In the genomic region with DNA sequence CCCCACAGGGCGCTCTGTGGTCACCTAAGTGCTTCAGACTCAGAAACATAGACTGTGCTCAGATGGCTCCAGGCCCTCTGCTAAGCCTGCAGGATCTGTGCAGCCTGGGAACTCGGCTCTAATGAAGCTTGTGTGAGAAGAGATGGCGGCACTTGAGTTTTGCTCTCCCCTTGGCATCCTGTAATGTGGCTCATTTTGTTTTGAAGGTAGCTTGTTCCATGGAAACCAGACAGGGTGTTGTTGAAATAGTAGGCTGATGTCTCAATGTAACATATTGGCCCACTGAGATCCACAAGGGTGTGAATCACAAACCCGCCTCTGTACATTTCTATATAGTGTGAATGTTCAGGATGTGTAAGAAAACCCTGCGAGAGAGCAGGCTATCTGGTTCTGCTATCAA, we compare ENCODE assay signal across 21 mouse cellular contexts.
DNase-seq lines count a peak whose midpoint lies in the region; ATAC-seq and TF ChIP-seq lines count a peak whose summit lies in the region.
"Had no signal": no experiment of that assay in that cellular context is flagged by ENCODE, and none has a peak within 500 bp of the region (broad histone marks: within the 10 kb centered on the region; RNA-seq: fewer than 3 reads in every experiment).

No protein-coding gene starts in this region.

- H3K27ac ChIP-seq in forebrain, embryonic 15.5 days (replicated peaks) = peak overlapping the region; percentile 44
- H3K27ac ChIP-seq in forebrain, embryonic 13.5 days = no peak overlapping the region
- peak overlapping the region; percentile 91 for H3K27ac ChIP-seq in layer of hippocampus, adult 2 months
- H3K27ac ChIP-seq in spleen, adult 2 months (ENCODE audit: insufficient read depth, low read length) = peak overlapping the region; percentile 40; the same call in 1 of the 2 replicates
- no peak overlapping the region for H3K27ac ChIP-seq in intestine, embryonic 15.5 days
- H3K27ac ChIP-seq: heart, embryonic 10.5 days; hindbrain, embryonic 10.5 days; hindbrain, postnatal 0 days; midbrain, embryonic 15.5 days had no signal

- no peak overlapping the region for H3K4me3 ChIP-seq in forebrain, embryonic 15.5 days
- no peak overlapping the region for H3K4me3 ChIP-seq in forebrain, embryonic 13.5 days
- no peak overlapping the region for H3K4me3 ChIP-seq in layer of hippocampus, adult 2 months
- no peak overlapping the region for H3K4me3 ChIP-seq in spleen, adult 2 months (ENCODE audit: extremely low read depth, insufficient read depth, insufficient read length)
- H3K4me3 ChIP-seq in intestine, embryonic 15.5 days (replicated peaks) = no peak overlapping the region
- H3K4me3 ChIP-seq: heart, embryonic 10.5 days; hindbrain, embryonic 10.5 days; midbrain, embryonic 15.5 days; myocyte had no signal

- DNase-seq in layer of hippocampus, adult 2 months (ENCODE audit: low spot score in 2 of 2) = no peak
- DNase-seq in layer of hippocampus, postnatal 36 days = no peak
- no peak for DNase-seq in spleen, adult 2 months (ENCODE audit: low read depth in 1 of 2, low spot score in 2 of 2)
- no peak for DNase-seq in spleen, postnatal 36 days (ENCODE audit: low spot score in 2 of 2)
- DNase-seq in urinary bladder, postnatal 14 days (ENCODE audit: low spot score) = no peak
- DNase-seq: adrenal gland, postnatal 14 days; cerebellum, adult 11-12 months; cerebellum, postnatal 36 days; gastrocnemius, postnatal 36 days; kidney, adult 11 months; liver, postnatal 0 days; lung, postnatal 10 days; thymus, postnatal 36 days had no signal

- H3K27me3 ChIP-seq in forebrain, embryonic 15.5 days = no peaks in the 10 kb centered on the region
- 0 out of 2 replicates have a peak, but pooled peaks cover 5% of the 10 kb centered on the region for H3K27me3 ChIP-seq in forebrain, embryonic 13.5 days
- no peaks in the 10 kb centered on the region for H3K27me3 ChIP-seq in spleen, adult 2 months (ENCODE audit: control insufficient read depth, insufficient read depth, low read length)
- H3K27me3 ChIP-seq in intestine, embryonic 15.5 days (replicated peaks) = no peaks in the 10 kb centered on the region
- H3K27me3 ChIP-seq: midbrain, embryonic 15.5 days had no signal

- peaks cover 18% of the 10 kb centered on the region for H3K4me1 ChIP-seq in forebrain, embryonic 15.5 days
- peaks cover 20% of the 10 kb centered on the region for H3K4me1 ChIP-seq in forebrain, embryonic 13.5 days
- H3K4me1 ChIP-seq in spleen, adult 2 months (ENCODE audit: control insufficient read depth, insufficient read depth, insufficient read length) = peaks cover 19% of the 10 kb centered on the region; the same call in 1 of the 2 replicates
- H3K4me1 ChIP-seq in intestine, embryonic 15.5 days (replicated peaks) = peaks cover 1% of the 10 kb centered on the region; the same call in 1 of the 2 replicates

- H3K36me3 ChIP-seq in forebrain, embryonic 15.5 days = no peaks in the 10 kb centered on the region
- no peaks in the 10 kb centered on the region for H3K36me3 ChIP-seq in forebrain, embryonic 13.5 days (ENCODE audit: poor library complexity, severe bottlenecking)
- H3K36me3 ChIP-seq in spleen, adult 2 months (ENCODE audit: control insufficient read depth, insufficient read depth, low read length) = no peaks in the 10 kb centered on the region
- H3K36me3 ChIP-seq in intestine, embryonic 15.5 days = no peaks in the 10 kb centered on the region
- H3K36me3 ChIP-seq: heart, embryonic 10.5 days; hindbrain, embryonic 10.5 days; midbrain, embryonic 15.5 days had no signal

- H3K9me3 ChIP-seq in forebrain, embryonic 15.5 days = no peaks in the 10 kb centered on the region
- H3K9me3 ChIP-seq in forebrain, embryonic 13.5 days (replicated peaks) = no peaks in the 10 kb centered on the region
- H3K9me3 ChIP-seq in intestine, embryonic 15.5 days = no peaks in the 10 kb centered on the region
- H3K9me3 ChIP-seq: heart, embryonic 10.5 days; hindbrain, embryonic 10.5 days; midbrain, embryonic 15.5 days had no signal

- no peak; the same call in 1 of the 2 replicates for ATAC-seq in forebrain, embryonic 15.5 days (replicated peaks)
- ATAC-seq in forebrain, embryonic 13.5 days = no peak
- ATAC-seq in intestine, embryonic 15.5 days = no peak
- ATAC-seq: hindbrain, postnatal 0 days; liver, postnatal 0 days; midbrain, embryonic 15.5 days had no signal

- H3K9ac ChIP-seq in forebrain, embryonic 15.5 days (replicated peaks) = no peak overlapping the region
- no peak overlapping the region for H3K9ac ChIP-seq in forebrain, embryonic 13.5 days
- H3K9ac ChIP-seq in intestine, embryonic 15.5 days = no peak overlapping the region
- H3K9ac ChIP-seq: liver, postnatal 0 days; midbrain, embryonic 15.5 days had no signal

- TF ChIP-seq POLR2A in spleen, adult 2 months (IDR thresholded peaks at IDR 0.05; ENCODE audit: low read depth, low read length) = no peak

- WGBS in forebrain, embryonic 15.5 days = 66% methylated on average over 5 of the region's 5 CpGs
- WGBS in forebrain, embryonic 13.5 days = 79% methylated on average over 5 of the region's 5 CpGs
- 98% methylated on average over 5 of the region's 5 CpGs for WGBS in spleen, adult 2 months
- WGBS in intestine, embryonic 15.5 days = 87% methylated on average over 5 of the region's 5 CpGs

- TF ChIP-seq CTCF in layer of hippocampus, adult 2 months (conservative IDR thresholded peaks at IDR 0.05) = no peak
- no peak for TF ChIP-seq CTCF in spleen, adult 2 months (IDR thresholded peaks at IDR 0.05; ENCODE audit: extremely low read depth, insufficient read depth, insufficient read length, insufficient replicate concordance)

- no peak overlapping the region for H3K4me2 ChIP-seq in forebrain, embryonic 15.5 days (replicated peaks)
- H3K4me2 ChIP-seq in forebrain, embryonic 13.5 days = no peak overlapping the region
- no peak overlapping the region for H3K4me2 ChIP-seq in intestine, embryonic 15.5 days (replicated peaks)
- H3K4me2 ChIP-seq: midbrain, embryonic 15.5 days had no signal

Comparison
In these comparisons a context has a peak if more than half of its experiments do, and no peak if none do; other contexts are left out.
1. H3K27ac ChIP-seq: peak in forebrain, embryonic 15.5 days (single experiment), layer of hippocampus, adult 2 months (single experiment) and spleen, adult 2 months (single experiment); none in forebrain, embryonic 13.5 days (single experiment) and intestine, embryonic 15.5 days (single experiment).